Mouse (Mus musculus) liver, adult (tissue): ENCODE measurements around the gene Vav2.

Experiments used
- GATA4 ChIP-seq: IDR thresholded peaks from 2 replicates; pipeline ENCODE4 v1.6.1; 2014; ENCODE audit warnings: mild to moderate bottlenecking, low read length; ENCODE audit not compliant: insufficient replicate concordance

Vav2 gene

DNA sequence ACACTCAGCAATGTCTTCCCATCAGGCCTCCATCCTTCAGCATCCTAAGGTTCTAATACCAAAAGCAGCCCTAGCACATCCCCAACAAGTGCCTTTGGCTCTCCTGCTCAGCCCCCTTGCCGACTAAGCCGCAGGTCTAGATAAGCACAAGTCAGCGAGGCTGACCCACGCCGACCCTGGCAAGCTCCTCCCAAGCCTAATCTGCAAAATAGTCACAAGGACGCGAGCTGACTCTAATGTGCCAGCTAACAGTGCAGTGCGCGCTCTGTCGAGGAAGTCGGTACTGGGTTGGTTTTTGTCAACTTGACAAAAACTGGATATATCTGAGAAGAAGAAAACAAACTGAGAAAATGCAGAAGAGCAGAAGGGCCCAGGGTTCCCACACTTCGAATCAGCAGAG, 53.5 kb downstream of the Vav2 start:
- TF ChIP-seq GATA4, result peak; percentile 70; the same call in 1 of the 2 replicates

DNA sequence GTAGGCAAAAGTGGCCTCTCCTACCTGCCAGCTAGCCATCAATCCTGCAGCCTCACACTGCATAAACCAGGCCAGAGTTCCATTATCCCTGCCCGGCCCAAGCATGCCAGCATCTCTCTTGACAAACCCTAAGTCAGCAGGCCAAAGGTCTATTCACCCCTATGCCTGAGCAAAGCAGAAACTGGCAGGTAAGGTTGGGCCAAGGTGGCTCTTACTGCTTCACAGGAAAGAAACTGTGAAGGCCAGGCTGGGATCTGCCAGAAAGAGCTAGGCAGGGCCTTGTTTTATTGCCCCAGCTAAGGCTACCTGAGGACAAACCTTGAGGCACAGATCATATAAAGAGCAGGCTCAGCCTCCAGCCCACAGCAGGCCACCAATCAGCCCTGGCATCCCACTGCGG, 55.4 kb downstream of the Vav2 start:
- TF ChIP-seq GATA4, result no peak

DNA sequence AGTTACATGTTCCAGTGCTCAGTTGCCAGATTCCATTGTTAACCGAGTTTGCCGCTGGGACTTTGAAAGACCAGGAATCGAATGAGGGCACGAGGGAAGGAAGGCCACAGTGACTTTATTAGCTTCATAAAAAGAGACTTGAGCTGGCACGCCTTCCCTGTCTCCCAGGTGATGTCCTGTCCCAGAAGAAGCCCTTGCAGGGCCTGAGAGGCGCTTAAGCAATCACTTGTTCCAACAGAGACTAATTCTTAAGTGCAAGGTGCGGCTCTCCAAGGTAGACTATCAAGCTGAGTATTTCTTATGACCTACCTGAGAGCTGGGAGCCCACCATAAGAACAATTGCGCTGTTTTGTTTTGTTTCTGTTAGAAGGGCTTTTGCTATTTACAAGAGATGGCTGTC, 57.9 kb downstream of the Vav2 start:
- no peak for TF ChIP-seq GATA4

DNA sequence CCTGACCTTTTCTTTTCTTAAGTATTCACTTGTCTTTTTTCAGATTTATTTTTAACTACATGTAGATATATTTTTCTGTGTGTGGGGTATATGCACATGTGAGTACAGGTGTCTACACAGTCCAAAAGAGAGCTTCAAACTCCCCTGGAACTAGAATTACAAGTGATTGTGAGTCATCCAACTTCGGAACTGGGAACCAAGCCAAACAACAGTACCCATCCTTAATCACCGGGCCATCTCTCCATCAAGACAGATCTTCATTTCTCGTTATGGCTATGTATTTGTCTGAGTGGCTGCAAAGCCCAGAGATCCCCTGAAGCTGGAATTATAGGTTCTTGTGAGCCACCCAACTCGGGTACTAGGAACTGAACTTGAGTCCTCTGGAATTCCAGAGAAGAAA, 61.5 kb downstream of the Vav2 start:
- no peak for TF ChIP-seq GATA4

DNA sequence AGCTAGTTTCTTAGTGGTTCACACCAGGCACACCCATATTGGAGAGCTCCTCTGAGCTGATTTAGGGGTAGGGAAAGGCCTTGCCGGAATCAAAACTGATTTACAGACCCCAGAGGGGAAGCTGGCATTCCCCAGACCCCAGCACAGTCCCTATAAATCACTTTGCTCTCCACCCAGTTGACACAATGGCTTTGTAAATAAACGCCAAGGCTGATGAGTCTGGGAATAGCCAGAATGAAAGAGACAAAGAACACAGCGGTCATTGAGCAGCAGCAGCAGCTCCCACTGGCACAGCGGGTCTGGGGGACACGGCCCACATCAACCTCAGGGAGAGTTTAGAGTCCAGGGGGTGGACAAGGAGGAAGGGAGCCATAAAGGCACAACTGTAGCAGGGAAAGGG, 65.0 kb downstream of the Vav2 start:
- no peak for TF ChIP-seq GATA4

DNA sequence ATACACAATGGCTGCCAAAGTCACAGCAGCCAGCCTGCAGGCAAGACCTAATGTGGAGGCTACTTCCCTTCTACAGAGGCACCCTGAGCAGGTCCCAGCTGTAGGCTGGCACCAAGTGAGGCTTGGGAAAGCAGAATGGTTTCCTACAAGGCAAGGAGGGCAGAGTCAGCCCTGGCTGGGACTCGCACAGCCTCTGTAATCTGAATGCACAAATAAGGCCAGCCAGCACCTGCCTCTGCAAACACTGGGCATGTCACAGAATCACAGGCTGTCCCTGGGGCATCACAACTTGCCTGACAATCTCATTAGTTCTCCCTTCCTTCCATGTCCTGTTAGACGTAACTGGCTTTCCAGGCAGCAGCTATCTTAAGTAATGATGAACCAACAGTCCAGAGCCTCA, 68.4 kb downstream of the Vav2 start:
- TF ChIP-seq GATA4, result no peak

DNA sequence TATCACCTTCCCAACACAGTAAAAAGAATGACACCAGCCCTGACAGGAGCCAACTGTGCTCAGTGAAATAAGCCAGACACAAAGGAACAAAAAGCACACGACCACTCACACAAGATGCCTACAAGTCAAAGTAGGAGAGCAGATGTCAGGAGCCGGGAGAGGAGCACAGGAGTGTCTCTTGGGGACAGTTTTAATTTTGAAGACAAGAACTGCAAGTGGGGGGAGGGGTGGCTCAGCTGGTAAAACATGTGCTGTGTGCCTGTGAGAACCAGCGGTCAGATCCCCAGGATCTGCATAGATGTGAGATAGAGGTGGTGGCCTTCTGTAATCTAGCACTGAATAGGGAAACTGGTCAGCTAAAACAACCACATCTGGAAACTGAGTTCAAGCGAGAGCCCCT, 71.1 kb downstream of the Vav2 start:
- TF ChIP-seq GATA4, result no peak

DNA sequence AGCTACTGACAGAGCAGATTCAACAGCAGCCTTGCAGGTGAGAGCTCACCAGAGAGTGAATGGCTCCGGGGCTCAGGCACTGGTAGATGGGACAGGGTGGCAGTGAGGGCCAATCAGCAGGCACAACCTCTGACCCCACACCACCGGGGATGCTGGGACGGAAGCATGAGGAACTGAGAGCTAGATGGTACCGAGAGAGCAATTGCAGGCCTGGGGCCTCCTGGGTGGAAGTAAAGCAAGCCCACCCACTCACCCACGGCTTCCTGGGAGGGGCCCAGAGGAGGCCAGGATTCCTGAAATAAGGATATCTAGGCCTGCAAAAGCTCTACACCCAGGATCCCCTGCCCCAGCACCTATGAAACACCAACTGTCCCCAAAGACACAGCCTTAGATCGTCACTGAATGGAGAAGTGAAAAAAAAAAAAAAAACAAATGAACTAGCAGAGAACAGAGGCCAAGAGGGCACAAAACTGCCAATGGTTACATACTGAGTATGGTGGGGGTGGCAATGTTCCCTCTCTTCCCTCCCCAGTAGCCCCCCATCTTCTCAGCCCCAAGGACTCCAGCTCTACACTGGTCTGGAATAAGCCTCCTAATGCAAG, 72.1 kb downstream of the Vav2 start:
- no peak for TF ChIP-seq GATA4

DNA sequence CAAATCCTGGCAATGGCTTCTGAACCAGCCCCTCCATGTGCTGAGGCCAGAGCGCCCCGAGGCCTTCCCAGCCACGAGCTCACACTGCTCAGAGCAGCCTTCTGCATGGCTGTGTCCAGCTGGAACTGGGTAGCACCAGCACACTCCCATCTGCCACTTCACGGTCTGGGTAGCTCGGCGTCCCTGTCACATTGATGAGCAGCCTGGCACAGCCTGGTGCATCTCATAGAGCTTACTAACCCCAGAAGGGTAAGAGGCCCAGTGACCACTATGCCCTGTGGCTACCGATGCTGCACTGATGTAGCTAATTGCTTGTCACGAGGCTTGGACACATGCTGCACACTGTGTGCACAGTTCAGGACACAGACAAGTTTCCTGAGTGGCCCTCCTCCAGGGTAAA, 74.1 kb downstream of the Vav2 start:
- TF ChIP-seq GATA4, result no peak

DNA sequence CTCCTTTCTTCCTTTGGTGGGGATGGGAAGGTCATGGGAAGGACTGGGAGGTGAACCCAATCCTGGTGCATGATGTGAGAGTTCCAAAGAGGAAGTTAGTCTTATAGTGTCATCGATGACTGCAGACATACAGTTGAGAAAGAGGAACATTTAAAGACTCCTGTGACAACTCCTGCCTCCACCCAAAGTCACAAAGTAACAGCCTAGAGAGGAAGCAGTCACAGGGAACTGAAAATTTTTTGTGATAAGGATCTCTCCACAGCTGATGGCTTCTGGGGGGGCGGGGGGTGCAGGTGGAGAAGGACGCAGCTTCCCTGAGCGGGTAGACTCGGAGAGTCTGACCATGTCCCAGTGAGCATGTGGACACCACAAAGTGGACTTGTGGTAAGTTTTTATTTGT, 76.5 kb downstream of the Vav2 start:
- no peak for TF ChIP-seq GATA4

DNA sequence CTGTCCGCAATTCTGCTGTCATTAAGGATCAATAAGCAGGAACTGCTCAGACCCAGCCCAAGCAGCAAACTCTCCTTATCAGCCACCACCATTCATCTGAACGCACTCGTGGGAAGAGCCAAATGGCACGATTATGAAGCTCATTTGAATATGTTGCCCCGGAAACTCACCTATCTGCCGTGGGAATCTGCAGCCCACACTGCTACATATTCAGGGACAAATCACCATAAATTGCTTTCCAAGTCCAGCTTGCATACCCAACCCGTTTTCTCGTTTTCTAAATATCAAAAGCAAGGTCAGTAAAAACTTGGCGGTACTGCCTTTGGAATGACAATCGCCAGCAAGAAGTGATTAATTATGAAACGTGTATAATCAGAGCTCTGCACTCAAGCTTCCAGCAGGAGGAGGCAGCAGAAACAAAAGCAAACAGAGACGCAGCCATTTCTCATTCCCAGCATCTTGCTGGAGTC, 82.8 kb downstream of the Vav2 start:
- TF ChIP-seq GATA4, result no peak

DNA sequence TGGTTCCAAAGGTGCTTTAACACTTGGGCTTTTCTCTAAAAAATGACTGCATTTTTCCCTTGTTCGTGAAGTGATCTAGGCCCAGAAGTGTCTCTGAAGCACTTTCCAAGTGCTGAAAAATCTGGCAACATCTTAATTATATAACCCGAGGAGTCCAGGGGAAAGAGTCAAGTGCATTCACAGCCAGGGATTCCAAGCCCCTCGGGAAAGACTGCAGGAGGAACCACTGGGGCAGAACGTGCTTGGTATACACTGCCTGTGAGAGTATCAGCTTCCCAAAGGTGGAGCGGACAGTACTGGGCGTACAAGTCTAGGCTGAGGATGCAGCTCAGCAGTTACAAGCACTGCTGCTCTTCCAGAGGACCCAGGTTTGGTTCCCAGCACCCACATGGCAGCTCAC, 86.2 kb downstream of the Vav2 start:
- TF ChIP-seq GATA4, result no peak

DNA sequence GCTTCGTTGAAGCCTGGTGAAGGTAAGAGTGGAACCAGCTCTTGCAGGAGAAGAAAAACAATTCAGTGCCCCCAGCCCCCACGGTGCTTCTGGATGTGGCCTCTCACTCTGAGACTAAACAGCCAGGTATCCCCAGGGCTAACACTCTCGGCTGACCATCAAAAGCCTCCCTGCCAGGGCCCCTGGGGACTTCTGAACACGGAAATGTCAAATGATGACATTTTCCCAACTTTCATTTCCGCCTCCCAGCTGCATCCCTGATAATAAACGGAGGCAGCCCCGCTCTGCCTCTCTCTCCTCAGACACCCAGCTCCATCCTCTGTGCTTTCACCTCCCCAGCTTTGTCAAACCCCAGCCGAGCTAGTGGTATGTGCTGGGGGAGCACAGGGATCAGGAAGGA, 87.8 kb downstream of the Vav2 start:
- TF ChIP-seq GATA4, result no peak; the same call in 1 of the 2 replicates

DNA sequence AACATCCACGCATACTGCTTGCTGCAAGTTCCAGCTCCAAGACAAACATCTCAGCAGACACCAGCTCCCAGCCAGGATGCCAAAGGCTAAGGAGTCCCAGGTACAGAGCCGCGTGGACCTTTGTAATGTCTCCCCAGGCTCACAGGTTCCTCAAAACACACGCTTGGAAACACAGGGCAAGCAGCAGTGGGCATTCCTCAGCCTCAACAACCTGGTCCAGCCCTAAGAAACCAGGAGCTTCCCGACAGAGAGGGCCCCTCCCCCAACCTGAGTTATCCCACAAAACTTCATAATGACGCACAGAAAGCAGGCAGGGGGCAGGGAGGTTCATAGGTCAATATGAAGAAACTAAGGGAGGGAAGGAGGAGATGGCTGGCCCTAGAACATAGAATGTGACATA, 89.6 kb downstream of the Vav2 start:
- TF ChIP-seq GATA4, result no peak

DNA sequence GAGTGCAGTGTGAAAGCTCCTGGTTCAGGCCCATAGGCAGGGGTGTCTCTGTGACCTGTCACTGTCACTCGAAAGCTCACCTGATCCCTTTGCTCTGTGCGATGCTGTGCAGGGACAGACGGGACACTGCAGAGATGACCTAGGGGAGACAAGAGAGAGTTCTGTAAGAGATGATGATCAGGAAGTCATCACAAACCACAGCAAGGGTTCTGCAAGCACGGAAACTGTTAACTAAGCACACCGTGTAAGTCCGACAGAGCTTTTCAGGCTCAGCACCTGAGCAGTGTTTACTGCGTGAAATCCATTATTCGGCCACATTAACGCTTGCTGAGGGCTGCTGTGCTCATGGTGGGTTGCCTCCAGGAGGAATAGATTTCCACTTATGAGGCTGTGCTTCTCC, 90.2 kb downstream of the Vav2 start:
- TF ChIP-seq GATA4, result no peak

DNA sequence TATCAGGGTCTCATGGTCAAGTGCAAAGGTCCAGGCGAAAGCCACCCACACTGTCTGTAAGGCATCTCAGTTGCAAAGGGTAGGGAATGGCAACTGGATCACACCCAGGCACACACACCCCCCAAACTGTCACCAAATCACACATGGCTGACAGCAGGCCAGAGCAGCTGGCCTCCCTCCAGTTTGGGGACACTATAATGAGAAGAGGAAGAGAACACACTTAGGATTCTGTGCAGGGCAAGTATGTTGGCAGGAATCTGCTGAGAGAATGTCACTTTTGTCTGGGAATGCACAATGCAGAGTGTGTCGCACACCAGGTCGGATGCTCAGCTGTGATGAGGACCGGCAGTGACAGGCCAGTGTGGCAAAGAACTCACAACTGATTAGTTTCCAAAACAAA, 92.0 kb downstream of the Vav2 start:
- no peak for TF ChIP-seq GATA4

DNA sequence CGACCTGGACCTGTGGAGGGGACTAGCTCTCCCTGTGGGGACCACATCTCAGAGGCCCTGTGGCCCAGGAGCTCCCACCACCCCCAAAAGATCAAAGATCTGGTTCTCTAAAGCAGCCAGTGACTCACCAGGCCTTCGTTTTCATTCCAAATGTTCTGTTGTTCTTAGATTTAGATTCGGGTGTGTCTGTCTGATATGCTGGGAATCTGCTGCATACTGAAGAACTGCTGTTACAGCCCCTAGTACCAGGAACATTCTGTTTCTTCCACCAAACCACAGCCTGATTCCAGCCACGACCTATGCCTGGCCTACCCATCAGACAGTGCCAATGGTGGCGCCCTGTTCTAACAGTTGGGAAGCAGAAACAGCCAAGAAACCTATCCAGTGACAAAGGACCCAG, 95.3 kb downstream of the Vav2 start:
- TF ChIP-seq GATA4, result no peak
